Mouse (Mus musculus) heart, postnatal 36 days (tissue): ENCODE results near the gene Trim13. TPM values are rescaled to one million over a fixed set of nuclear protein-coding genes. Genes with fewer than 3 reads are reported as not detected.
A peak's percentile ranks its signal among the peaks of the same experiment; 100 is the strongest.
"Not testable (repeated sequence)": the region's sequence is repeated elsewhere in the genome, so short reads cannot be mapped to it uniquely, and the experiment has no call there.

Source experiments
- DNase-seq, 2 experiments: peaks; one replicate each; pipeline ENCODE4 v3.0.0; 2021 to 2022
- intact Hi-C: fragments of 180-260 bp; cut with DNase I; formaldehyde crosslinking; loops from one replicate; pipeline ENCODE4 v1.15.1; 2025
- microRNA-seq, 2 experiments: library from miRNA; unstranded; fragments of <30 nt; microRNA quantifications; one replicate each; pipeline ENCODE4 v1.2.0; 2021; ENCODE audit warnings: borderline number of aligned reads in 2 of 2
- total RNA-seq, 2 experiments: library from RNA; stranded (reverse); gene quantifications; 2 replicates each; pipeline ENCODE4 v1.2.3; 2021

Trim13 gene
- total RNA-seq, 2 experiments from 2014 or later = 6.6 to 8.1 TPM

GRCm38 (mm10) chr14:61606088-61606487 lies 8.0 kb downstream of the Trim13 start:
- DNase-seq, intact Hi-C loops: not testable (repeated sequence)

GRCm38 (mm10) chr14:61607157-61607556 lies 9.1 kb downstream of the Trim13 start, which contains the start of gene Kcnrg:
TSS of gene Kcnrg (plus strand) at chr14:61607457.
- DNase-seq = no peak
- intact Hi-C loops = no loop called here

- DNase-seq = no peak
- intact Hi-C loops = no loop called here
Measured at GRCm38 (mm10) chr14:61611766-61612165, 13.7 kb downstream of the Trim13 start.

GRCm38 (mm10) chr14:61613319-61613718 lies 15.3 kb downstream of the Trim13 start:
- intact Hi-C loops = no loop called here
- no peak for DNase-seq

- intact Hi-C loops = no loop called here
- no peak for DNase-seq
Measured at GRCm38 (mm10) chr14:61620371-61620770, 22.3 kb downstream of the Trim13 start.

- intact Hi-C loops = loop anchor here (5.0 kb wide), 1 partner anchor 34 kb away; no protein-coding TSS in a partner anchor
- no peak for DNase-seq
Measured at GRCm38 (mm10) chr14:61635969-61636368, 37.9 kb downstream of the Trim13 start.

GRCm38 (mm10) chr14:61642668-61643067 lies 44.6 kb downstream of the Trim13 start:
- no peak for DNase-seq
- intact Hi-C loops = loop anchor here (10.0 kb wide), 1 partner anchor 532 kb away; no protein-coding TSS in a partner anchor

GRCm38 (mm10) chr14:61645547-61645946 lies 47.5 kb downstream of the Trim13 start:
- DNase-seq = no peak

GRCm38 (mm10) chr14:61647182-61647880 lies 49.3 kb downstream of the Trim13 start:
- DNase-seq = peak; percentile 37 to 66
- intact Hi-C loops = loop anchor here (5.0 to 10.0 kb wide), 5 partner anchors 50 to 1600 kb away; partner anchors contain the start of genes Spryd7 and Trim13

More at GRCm38 (mm10) chr14:61645547-61645946, 47.5 kb downstream of the Trim13 start:
- intact Hi-C loops = loop anchor here (5.0 to 10.0 kb wide), 5 partner anchors 48 to 1602 kb away; partner anchors contain the start of genes Spryd7 and Trim13

GRCm38 (mm10) chr14:61647881-61648684 lies 50.0 kb downstream of the Trim13 start:
- DNase-seq = peak; percentile 50 to 69
- intact Hi-C loops = loop anchor here (5.0 to 10.0 kb wide), 5 partner anchors 51 to 1599 kb away; partner anchors contain the start of genes Spryd7 and Trim13

- peak; percentile 94 to 95 for DNase-seq
- intact Hi-C loops = loop anchor here (5.0 to 10.0 kb wide), 5 partner anchors 52 to 1598 kb away; partner anchors contain the start of genes Spryd7 and Trim13
Measured at GRCm38 (mm10) chr14:61648685-61649504, 50.8 kb downstream of the Trim13 start.

- intact Hi-C loops = loop anchor here (1.0 to 5.0 kb wide), 4 partner anchors 32 to 602 kb away; no protein-coding TSS in a partner anchor
- DNase-seq = peak in 1 of 2 experiments; percentile 43
Measured at GRCm38 (mm10) chr14:61650291-61650960, 52.4 kb downstream of the Trim13 start.

Small RNAs within 50 kb of the gene (microRNA-seq; reads per million reads assigned to microRNA genes)
- gene Mir15a (1,813 to 1,856 reads per million in 2 experiments), gene Mir16-1 (622 to 3,019 reads per million in 2 experiments)

Other genes with a start within 250 kb of the Trim13 start
- 1 to 10 TPM; 1.1 TPM for gene Ebpl, start 237.8 kb upstream of the Trim13 start, total RNA-seq
- 10 to 100 TPM; 52.1 to 53.3 TPM for gene Kpna3, start 158.4 kb upstream of the Trim13 start, total RNA-seq
- gene Spryd7, start 41.4 kb upstream of the Trim13 start, total RNA-seq = 10 to 100 TPM; 57.8 to 63.2 TPM
- not detected for gene Kcnrg, start 9.2 kb downstream of the Trim13 start, total RNA-seq